Mouse (Mus musculus) brain, adult 2 months (tissue): Measurements from ENCODE around the gene Elf3.
"Not testable (repeated sequence)": the region's sequence is repeated elsewhere in the genome, so short reads cannot be mapped to it uniquely, and the experiment has no call there.

Experiments used
- DNase-seq: peaks from one replicate; pipeline ENCODE4 v3.0.0; 2011; ENCODE audit warnings: low read depth, low spot score

Gene Elf3

GRCm38 (mm10) chr1:135237131-135237851, 21.1 kb downstream of the Elf3 start:
- no peak for DNase-seq

GRCm38 (mm10) chr1:135234771-135235170, 23.6 kb downstream of the Elf3 start:
- DNase-seq: no peak

GRCm38 (mm10) chr1:135233961-135234360, 24.4 kb downstream of the Elf3 start:
- DNase-seq: no peak

GRCm38 (mm10) chr1:135231878-135232277, 26.5 kb downstream of the Elf3 start:
- not testable (repeated sequence) for DNase-seq

GRCm38 (mm10) chr1:135227339-135227950, 30.9 kb downstream of the Elf3 start:
- DNase-seq: no peak

- no peak for DNase-seq
These were observed 33.3 kb downstream of the Elf3 start for GRCm38 (mm10) chr1:135224981-135225604.

- peak; percentile 21 for DNase-seq
These were observed 34.2 kb downstream of the Elf3 start for GRCm38 (mm10) chr1:135224147-135224546.

GRCm38 (mm10) chr1:135217607-135218233, 40.6 kb downstream of the Elf3 start:
- peak; percentile 7 for DNase-seq

- DNase-seq: no peak
These were observed 44.4 kb downstream of the Elf3 start for GRCm38 (mm10) chr1:135213772-135214640.

GRCm38 (mm10) chr1:135210421-135210820, 47.9 kb downstream of the Elf3 start:
- DNase-seq: no peak

- DNase-seq: no peak
These were observed 49.7 kb downstream of the Elf3 start for GRCm38 (mm10) chr1:135208716-135209115.

GRCm38 (mm10) chr1:135206586-135207339, 51.6 kb downstream of the Elf3 start:
- no peak for DNase-seq

- DNase-seq: no peak
These were observed 53.1 kb downstream of the Elf3 start for GRCm38 (mm10) chr1:135205257-135205656.

- no peak for DNase-seq
These were observed 53.9 kb downstream of the Elf3 start for GRCm38 (mm10) chr1:135204196-135205126.
